Mouse (Mus musculus) adrenal gland, adult 8-10 months (tissue): ENCODE results near the gene Fyb. TPM values are rescaled to one million over a fixed set of nuclear protein-coding genes. Genes with fewer than 3 reads are reported as not detected.
"Not testable (repeated sequence)": the region's sequence is repeated elsewhere in the genome, so short reads cannot be mapped to it uniquely, and the experiment has no call there.

Source experiments
- DNase-seq: peaks from one replicate; pipeline ENCODE4 v3.0.0; 2022
- total RNA-seq, 4 experiments: library from RNA; stranded (reverse); gene quantifications; 2 replicates each; pipeline ENCODE4 v1.2.4; 2022

The Fyb gene
- total RNA-seq, 4 experiments from 2014 or later = 19.1 to 48.4 (median 40.8) TPM

GRCm38 (mm10) chr15:6562161-6562560, 39.5 kb downstream of the Fyb start:
- DNase-seq = no peak

DNA sequence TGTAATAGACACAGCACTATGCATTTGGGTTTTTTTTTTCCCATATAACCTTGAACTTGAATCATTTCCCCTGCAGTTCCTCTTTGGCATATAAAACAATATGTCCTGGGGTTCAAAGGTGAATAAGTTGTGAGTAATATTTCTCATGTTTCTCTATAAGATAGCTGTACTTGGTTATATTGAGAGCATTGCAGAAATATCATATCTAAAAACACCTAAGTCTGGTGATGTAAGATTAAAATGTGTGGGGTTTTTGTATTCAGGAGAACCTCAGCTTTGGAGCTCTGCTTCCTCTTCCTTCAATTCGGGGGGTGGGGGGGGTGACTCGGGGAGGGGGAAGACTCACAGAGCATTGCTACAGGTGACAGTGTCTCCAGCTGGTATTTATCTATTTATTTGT, 40.0 kb downstream of the Fyb start:
- DNase-seq = no peak

DNA sequence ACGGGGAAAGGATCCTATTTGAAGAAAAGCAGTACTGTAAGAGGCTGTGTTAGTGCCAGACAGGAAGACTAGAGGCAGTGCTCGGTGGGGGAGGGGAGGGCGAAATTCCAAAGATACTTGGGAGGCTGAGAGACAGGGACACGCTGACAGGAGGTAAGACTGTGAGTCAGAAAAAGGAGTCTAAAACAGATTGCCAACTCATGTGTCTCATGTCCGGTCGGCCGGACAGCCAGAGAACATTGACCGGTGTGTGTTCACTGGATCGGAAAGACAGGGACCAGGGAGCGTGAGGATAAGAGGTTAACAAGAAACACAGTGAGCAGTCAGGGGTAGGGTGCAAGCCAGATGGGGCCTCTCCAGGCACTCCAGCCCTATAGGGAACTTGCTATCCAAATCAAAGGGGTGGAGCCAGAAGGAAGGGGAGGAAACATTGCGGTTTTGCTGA, 42.3 kb downstream of the Fyb start:
- DNase-seq = peak; percentile 62

DNA sequence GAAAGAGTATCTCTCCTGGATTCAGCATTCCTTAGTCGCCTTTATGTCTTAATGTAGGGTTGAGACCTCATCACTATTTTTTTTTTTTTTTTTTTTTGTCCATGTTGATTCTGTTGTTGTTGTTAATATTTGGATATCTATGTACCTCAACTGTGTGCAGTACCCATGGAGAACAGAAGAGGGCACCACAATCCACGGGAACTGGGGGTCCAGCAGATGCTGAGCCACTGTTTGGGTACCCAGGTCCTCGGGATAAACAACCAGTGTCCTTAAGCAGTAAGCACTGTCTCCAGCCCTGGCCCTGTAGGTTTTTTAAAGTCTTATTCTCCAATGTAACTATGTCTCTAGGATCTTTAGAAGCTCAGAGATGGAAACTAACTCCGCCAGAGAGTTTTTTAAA, 43.2 kb downstream of the Fyb start:
- no peak for DNase-seq

- DNase-seq = no peak
These were observed 45.3 kb downstream of the Fyb start for GRCm38 (mm10) chr15:6567993-6568392.

DNA sequence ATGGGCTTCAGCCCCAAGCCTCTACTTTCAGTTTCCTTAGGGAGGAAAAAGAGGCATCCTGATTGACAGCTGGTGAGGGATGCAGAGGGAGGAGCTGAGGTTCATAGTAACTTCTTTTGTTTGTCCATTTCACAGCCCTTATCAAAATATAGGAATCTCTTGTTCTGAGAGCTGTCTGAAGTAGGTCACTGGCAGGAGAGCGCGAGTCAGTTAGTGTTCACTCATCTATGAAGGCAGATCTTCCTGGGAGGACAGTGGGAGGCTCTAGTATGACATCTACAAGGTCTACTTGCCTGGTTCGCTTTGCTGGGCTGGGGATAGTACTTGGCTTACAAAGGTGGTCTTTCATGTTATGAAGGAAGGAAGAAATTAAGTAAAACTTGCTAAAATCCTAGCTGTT, 46.0 kb downstream of the Fyb start:
- DNase-seq = no peak

- no peak for DNase-seq
These were observed 46.4 kb downstream of the Fyb start for GRCm38 (mm10) chr15:6569074-6569473.

- DNase-seq = no peak
These were observed 47.7 kb downstream of the Fyb start for GRCm38 (mm10) chr15:6570164-6570861.

- DNase-seq = peak; percentile 30
These were observed 48.2 kb downstream of the Fyb start for GRCm38 (mm10) chr15:6570876-6571275.

- no peak for DNase-seq
These were observed 51.8 kb downstream of the Fyb start for GRCm38 (mm10) chr15:6574283-6574960.

GRCm38 (mm10) chr15:6577971-6578370, 55.3 kb downstream of the Fyb start:
- no peak for DNase-seq

GRCm38 (mm10) chr15:6578654-6579053, 56.0 kb downstream of the Fyb start:
- DNase-seq = no peak

DNA sequence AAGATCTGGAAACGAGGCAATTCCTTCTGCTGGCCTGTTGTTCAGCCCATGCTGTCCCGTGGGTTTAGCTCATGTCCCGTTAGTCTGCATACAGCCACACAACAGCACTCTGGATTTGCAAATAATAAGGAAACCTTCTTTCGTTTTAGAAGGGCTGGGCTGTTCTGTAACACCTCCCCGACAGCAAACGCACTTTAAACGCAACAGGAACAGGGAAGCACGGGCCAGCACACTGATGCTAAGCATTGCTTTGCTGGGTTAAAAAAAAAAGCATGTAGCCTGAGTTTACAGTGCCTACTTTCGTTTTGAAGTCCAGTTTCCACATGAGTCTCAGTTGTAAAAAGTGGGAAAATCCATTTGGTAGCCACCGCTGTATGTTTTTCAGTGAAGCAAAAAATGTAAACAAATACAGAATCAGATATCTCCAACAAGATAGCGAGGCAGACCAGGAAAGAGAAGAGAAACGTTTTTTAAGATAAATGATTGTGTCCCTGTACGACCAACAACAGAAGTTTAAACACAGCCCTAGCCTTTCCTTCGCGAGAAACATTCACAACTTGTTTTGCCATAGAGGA, 56.6 kb downstream of the Fyb start:
- no peak for DNase-seq

DNA sequence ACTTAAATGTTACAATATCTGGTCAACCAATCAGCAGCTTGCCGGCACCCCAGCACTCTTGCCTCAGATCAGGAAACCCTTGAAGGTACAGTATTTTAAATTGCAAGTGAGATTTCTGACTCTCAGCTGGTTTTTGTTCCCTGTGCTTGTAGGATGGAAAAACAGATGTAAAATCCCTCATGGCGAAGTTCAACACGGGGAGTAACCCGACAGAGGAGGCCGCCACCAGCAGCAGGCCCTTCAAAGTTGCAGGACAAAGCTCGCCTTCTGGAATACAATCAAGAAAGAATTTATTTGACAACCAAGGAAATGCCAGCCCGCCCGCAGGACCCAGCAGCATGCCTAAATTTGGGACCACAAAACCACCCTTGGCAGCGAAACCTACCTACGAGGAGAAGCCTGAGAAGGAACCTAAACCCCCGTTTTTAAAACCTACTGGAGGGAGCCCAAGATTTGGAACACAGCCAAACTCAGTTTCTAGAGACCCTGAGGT, 57.2 kb downstream of the Fyb start:
- no peak for DNase-seq

- no peak for DNase-seq
These were observed 62.0 kb downstream of the Fyb start for GRCm38 (mm10) chr15:6584645-6585044.

GRCm38 (mm10) chr15:6586351-6586750, 63.7 kb downstream of the Fyb start:
- DNase-seq = not testable (repeated sequence)

- no peak for DNase-seq
These were observed 64.9 kb downstream of the Fyb start for GRCm38 (mm10) chr15:6587526-6587925.

DNA sequence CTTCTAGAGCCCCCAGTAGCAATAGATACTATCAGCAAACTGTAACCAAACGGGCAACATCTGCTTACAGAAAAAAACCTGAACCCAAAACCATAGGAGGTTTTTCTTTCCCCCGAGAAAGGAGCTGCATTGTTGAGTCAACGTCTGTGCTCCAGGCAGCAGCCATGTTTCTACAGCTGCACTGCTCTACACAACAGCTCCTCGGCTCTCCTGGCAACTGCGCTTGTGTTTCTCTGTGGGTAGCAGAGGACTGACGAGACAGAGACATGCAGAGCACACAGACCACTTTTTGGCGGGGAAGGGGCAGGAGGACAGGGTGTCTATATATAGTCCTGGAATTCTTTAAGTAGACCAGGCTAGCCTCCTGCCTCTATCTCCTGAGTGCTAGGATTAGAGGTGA, 65.5 kb downstream of the Fyb start:
- no peak for DNase-seq

GRCm38 (mm10) chr15:6590846-6591451, 68.3 kb downstream of the Fyb start:
- DNase-seq = no peak

- DNase-seq = no peak
These were observed 68.9 kb downstream of the Fyb start for GRCm38 (mm10) chr15:6591527-6591926.

GRCm38 (mm10) chr15:6592561-6593253, 70.1 kb downstream of the Fyb start:
- DNase-seq = no peak

DNA sequence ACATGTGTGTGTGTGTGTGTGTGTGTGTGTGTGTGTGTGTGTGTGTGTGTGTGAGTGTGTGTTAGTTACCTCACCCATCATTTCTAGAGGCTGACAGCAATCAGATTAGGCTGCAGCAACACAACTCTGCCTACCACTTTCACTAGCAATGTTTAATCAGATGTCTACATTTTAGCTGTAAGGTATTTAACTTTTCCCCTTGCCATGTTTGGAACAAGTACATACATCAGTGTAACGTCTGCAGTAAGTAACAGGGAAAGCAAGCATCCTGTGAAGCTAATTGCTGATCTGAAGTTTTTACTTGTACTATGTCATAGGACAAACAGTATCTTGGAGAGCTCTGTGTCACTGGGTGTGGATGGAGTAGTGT, 70.6 kb downstream of the Fyb start:
- DNase-seq = no peak

- no peak for DNase-seq
These were observed 76.0 kb downstream of the Fyb start for GRCm38 (mm10) chr15:6598626-6599025.
